Mouse (Mus musculus) kidney, embryonic 16.5 days (tissue): ENCODE data around the gene 4931409K22Rik. TPM values are rescaled to one million over a fixed set of nuclear protein-coding genes. Genes with fewer than 3 reads are reported as not detected.
A peak's percentile ranks its signal among the peaks of the same experiment; 100 is the strongest.

ENCODE experiments used
- ATAC-seq: fragments of 200-750 bp; cut with Nextera tagmentation; 2 replicates; pipeline ENCODE4 v1.8.0; 2017; ENCODE audit warnings: moderate TSS enrichment; ENCODE audit not compliant: low FRiP score, low TSS enrichment
- H3K27ac ChIP-seq: fragments of 300-500 bp; sonication (generic); 2 replicates; pipeline ENCODE4 v1.5.1; 2014; ENCODE audit warnings: low read length
- H3K27me3 ChIP-seq: fragments of 300-500 bp; sonication (generic); 2 replicates; pipeline ENCODE4 v1.6.1; 2014; ENCODE audit warnings: low read length, control low read depth, mixed read lengths; ENCODE audit not compliant: insufficient read depth
- H3K36me3 ChIP-seq: fragments of 300-500 bp; sonication (generic); 2 replicates; pipeline ENCODE4 v1.6.1; 2014; ENCODE audit warnings: low read length, control low read depth, mixed read lengths; ENCODE audit not compliant: insufficient read depth
- H3K4me1 ChIP-seq: fragments of 300-500 bp; sonication (generic); 2 replicates; pipeline ENCODE4 v1.6.1; 2014; ENCODE audit warnings: low read length, control low read depth, mixed read lengths; ENCODE audit not compliant: insufficient read depth
- H3K4me2 ChIP-seq: fragments of 300-500 bp; sonication (generic); replicated peaks from 2 replicates; pipeline ENCODE4 v1.6.1; 2014; ENCODE audit warnings: low read depth, low read length
- H3K4me3 ChIP-seq: fragments of 300-500 bp; sonication (generic); 2 replicates; pipeline ENCODE4 v1.5.1; 2014; ENCODE audit warnings: mild to moderate bottlenecking, low read length
- H3K9ac ChIP-seq: fragments of 300-500 bp; sonication (generic); replicated peaks from 2 replicates; pipeline ENCODE4 v1.6.1; 2014; ENCODE audit warnings: low read length
- H3K9me3 ChIP-seq: fragments of 300-500 bp; sonication (generic); 2 replicates; pipeline ENCODE4 v1.6.1; 2016; ENCODE audit warnings: low read length, control low read depth
- WGBS: fragments of 180-500 bp; shearing (Covaris S2); extraction: QIAGEN DNeasy Blood & Tissue Kit; methylation state at CpG from one replicate; pipeline ENCODE4 v1.1.7; 2014; 5-methylcytosine and 5-hydroxymethylcytosine counted together
- polyA plus RNA-seq: library from polyadenylated mRNA; unstranded; fragments of >200 nt; fragmentation: Nextera tagmentation; extraction: Ambion mirVana; gene quantifications from 2 replicates; pipeline ENCODE4 v1.2.1, GENCODE M21; 2015

Gene 4931409K22Rik
- polyA plus RNA-seq, 1 experiment from 2014 or later, result 0.16 TPM

DNA sequence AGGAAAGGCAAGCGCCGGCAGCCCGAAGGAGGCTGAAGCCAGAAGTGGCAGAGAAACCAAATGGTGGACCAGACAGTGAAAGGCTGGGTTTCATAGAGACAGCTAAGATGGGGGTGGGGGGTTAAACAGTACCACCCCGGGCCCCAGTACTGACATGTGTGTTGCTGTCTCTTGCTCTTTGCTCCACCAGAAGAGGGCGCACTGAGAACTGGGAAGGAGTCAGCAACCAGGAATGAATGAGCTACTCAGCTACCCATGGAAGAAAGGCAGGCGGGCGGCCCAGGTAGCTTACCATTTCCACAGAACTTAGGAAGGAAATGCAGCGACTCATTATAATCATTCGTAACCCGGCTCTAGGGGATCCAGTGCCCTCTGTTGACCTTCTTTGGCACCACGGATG is 46.0 kb downstream of the 4931409K22Rik start:
- Histone ChIP-seq H3K27ac (no peak overlapping the region), H3K4me2 (no peak overlapping the region), H3K9me3 (peaks cover 4% of the 10 kb centered on the region; the same call in 1 of the 2 replicates), H3K36me3 (no peaks in the 10 kb centered on the region), H3K4me3 (no peak overlapping the region), H3K9ac (no peak overlapping the region), H3K27me3 (peaks cover 10% of the 10 kb centered on the region; the same call in 1 of the 2 replicates), H3K4me1 (peaks cover 9% of the 10 kb centered on the region)
- WGBS, result 43% methylated on average over 11 of the region's 11 CpGs
- ATAC-seq, result no peak

GRCm38 (mm10) chr5:24508406-24508805 is 48.2 kb downstream of the 4931409K22Rik start:
- 92% methylated on average over 7 of the region's 7 CpGs for WGBS
- H3K4me1 ChIP-seq, result peaks cover 9% of the 10 kb centered on the region
- peaks cover 16% of the 10 kb centered on the region for H3K27me3 ChIP-seq
- no peak for ATAC-seq
- no peak overlapping the region for H3K9ac ChIP-seq
- no peaks in the 10 kb centered on the region for H3K36me3 ChIP-seq
- no peak overlapping the region for H3K4me3 ChIP-seq
- no peak overlapping the region for H3K27ac ChIP-seq
- no peak overlapping the region for H3K4me2 ChIP-seq
- H3K9me3 ChIP-seq, result peaks cover 4% of the 10 kb centered on the region; the same call in 1 of the 2 replicates

DNA sequence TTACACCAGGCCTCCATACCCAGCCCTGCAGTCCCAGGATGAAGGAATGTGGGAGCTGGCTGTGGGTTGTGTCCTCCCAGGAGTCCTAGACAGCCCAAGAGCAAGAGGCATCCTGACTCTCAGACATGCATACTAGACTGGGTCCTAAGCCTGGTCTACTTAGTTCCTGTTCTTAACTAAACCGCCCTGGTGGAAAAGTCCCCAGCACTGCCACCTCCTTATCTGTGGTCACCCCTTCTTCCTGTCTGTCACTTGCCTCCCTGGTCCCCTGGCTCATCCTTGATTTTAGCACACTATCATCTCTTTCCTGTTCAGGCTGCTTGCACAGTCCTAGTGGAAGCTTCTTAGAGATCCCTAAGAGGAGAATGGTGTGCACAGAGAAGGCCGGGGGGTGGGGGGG is 51.1 kb downstream of the 4931409K22Rik start:
- Histone ChIP-seq H3K9ac (no peak overlapping the region), H3K4me1 (no peaks in the 10 kb centered on the region; the same call in 1 of the 2 replicates), H3K4me3 (no peak overlapping the region), H3K9me3 (peaks cover 4% of the 10 kb centered on the region; the same call in 1 of the 2 replicates), H3K27ac (no peak overlapping the region), H3K4me2 (no peak overlapping the region), H3K27me3 (peaks cover 16% of the 10 kb centered on the region), H3K36me3 (peaks cover 15% of the 10 kb centered on the region)
- WGBS, result 57% methylated on average over 2 of the region's 2 CpGs
- no peak for ATAC-seq

- H3K27me3 ChIP-seq, result peaks cover 16% of the 10 kb centered on the region
- H3K27ac ChIP-seq, result no peak overlapping the region
- peaks cover 7% of the 10 kb centered on the region for H3K4me1 ChIP-seq
- no peak overlapping the region for H3K4me2 ChIP-seq
- no peak overlapping the region for H3K9ac ChIP-seq
- no peak for ATAC-seq
- H3K9me3 ChIP-seq, result no peaks in the 10 kb centered on the region
- H3K36me3 ChIP-seq, result peaks cover 35% of the 10 kb centered on the region
- H3K4me3 ChIP-seq, result no peak overlapping the region
- WGBS, result 67% methylated on average over 4 of the region's 4 CpGs
Observed at GRCm38 (mm10) chr5:24502786-24503185, 53.8 kb downstream of the 4931409K22Rik start.

- Histone ChIP-seq H3K27me3 (peaks cover 13% of the 10 kb centered on the region), H3K36me3 (peaks cover 40% of the 10 kb centered on the region), H3K9ac (no peak overlapping the region), H3K4me3 (no peak overlapping the region), H3K27ac (no peak overlapping the region), H3K4me2 (no peak overlapping the region), H3K9me3 (no peaks in the 10 kb centered on the region), H3K4me1 (peaks cover 7% of the 10 kb centered on the region)
- no peak for ATAC-seq
- 88% methylated on average over 11 of the region's 11 CpGs for WGBS
Observed at GRCm38 (mm10) chr5:24500851-24501250, 55.8 kb downstream of the 4931409K22Rik start.

- no peaks in the 10 kb centered on the region for H3K9me3 ChIP-seq
- H3K4me3 ChIP-seq, result no peak overlapping the region
- 52% methylated on average over 10 of the region's 10 CpGs for WGBS
- no peak overlapping the region for H3K9ac ChIP-seq
- peak; percentile 8; the same call in 1 of the 2 replicates for ATAC-seq
- no peak overlapping the region for H3K4me2 ChIP-seq
- H3K27me3 ChIP-seq, result peaks cover under 1% of the 10 kb centered on the region
- H3K4me1 ChIP-seq, result peaks cover 7% of the 10 kb centered on the region
- H3K27ac ChIP-seq, result no peak overlapping the region
- peaks cover 46% of the 10 kb centered on the region for H3K36me3 ChIP-seq
Observed at GRCm38 (mm10) chr5:24499113-24499512, 57.5 kb downstream of the 4931409K22Rik start.

DNA sequence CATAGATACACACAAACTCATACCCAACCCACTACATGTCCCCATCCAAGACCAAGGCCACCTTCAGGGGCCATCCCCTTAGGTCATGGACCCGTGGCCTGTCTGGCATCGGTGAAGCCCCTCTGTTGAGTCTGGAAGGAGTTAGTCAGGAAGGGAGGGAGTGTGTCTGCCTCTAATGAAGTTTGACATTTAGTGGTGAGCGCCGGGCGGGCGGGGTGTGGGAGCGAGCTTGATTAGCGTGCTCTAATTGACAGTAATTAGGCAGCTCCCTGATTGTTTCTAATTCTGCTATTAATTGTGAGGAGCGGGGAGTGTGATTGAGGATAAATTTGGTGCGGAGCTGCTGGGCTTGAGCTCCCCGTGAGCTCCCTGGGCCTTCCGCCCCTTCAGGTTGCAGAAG is 59.1 kb downstream of the 4931409K22Rik start:
- Histone ChIP-seq H3K27ac (no peak overlapping the region), H3K36me3 (peaks cover 55% of the 10 kb centered on the region), H3K4me2 (no peak overlapping the region), H3K9ac (no peak overlapping the region), H3K27me3 (no peaks in the 10 kb centered on the region), H3K9me3 (no peaks in the 10 kb centered on the region), H3K4me3 (no peak overlapping the region), H3K4me1 (peaks cover 7% of the 10 kb centered on the region; the same call in 1 of the 2 replicates)
- ATAC-seq, result no peak
- WGBS, result 72% methylated on average over 12 of the region's 12 CpGs

DNA sequence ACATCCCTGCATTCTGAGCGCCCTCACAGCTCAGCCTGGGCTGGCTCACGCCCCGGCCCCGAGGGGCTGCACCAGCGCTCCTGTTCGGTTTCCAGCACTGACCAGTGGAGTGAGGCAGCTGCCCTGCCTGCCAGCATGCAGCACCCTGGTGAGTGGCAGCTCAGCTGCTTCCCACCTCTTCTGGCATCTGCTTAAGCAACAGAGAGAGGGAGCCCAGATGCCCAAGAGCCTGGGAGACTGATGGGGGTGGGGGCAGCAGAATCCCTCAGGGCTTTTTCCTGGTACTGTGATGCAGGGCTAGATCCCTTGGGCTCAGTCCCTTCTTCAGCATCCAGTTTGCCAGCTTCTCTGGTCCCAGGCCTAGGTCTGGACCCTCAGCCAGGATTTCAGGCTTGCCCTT is 59.9 kb downstream of the 4931409K22Rik start:
- H3K9me3 ChIP-seq, result no peaks in the 10 kb centered on the region
- no peak overlapping the region for H3K27ac ChIP-seq
- peaks cover 58% of the 10 kb centered on the region for H3K36me3 ChIP-seq
- no peaks in the 10 kb centered on the region for H3K27me3 ChIP-seq
- H3K4me1 ChIP-seq, result peaks cover 7% of the 10 kb centered on the region; the same call in 1 of the 2 replicates
- WGBS, result 55% methylated on average over 6 of the region's 6 CpGs
- H3K4me2 ChIP-seq, result no peak overlapping the region
- H3K9ac ChIP-seq, result no peak overlapping the region
- no peak overlapping the region for H3K4me3 ChIP-seq
- ATAC-seq, result 0 out of 2 replicates have a peak, but pooled peaks have one; percentile 27

DNA sequence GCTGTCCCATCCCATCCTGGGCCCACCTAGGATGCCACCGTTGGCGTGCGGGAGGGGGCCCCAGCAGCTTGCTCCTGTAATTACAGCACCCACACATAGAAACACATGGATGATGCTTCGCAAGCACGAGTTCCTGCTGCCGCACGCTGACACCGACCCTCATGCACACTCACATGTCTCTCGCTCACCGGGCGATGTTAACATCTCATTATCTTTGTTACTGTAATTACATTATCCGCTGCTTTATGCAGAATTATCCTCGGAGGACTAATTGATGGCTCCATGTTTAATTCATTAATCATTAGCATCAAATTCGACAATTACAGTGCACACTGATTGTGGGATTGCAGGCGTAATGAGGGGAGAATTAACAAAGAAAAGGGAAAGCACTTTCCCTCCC is 61.6 kb downstream of the 4931409K22Rik start:
- 93% methylated on average over 15 of the region's 15 CpGs for WGBS
- H3K36me3 ChIP-seq, result peaks cover 51% of the 10 kb centered on the region

More for the DNA sequence above, 61.6 kb downstream of the 4931409K22Rik start:
- H3K27me3 ChIP-seq, result no peaks in the 10 kb centered on the region
- ATAC-seq, result no peak
- no peak overlapping the region for H3K4me2 ChIP-seq
- no peaks in the 10 kb centered on the region for H3K9me3 ChIP-seq
- peaks cover 7% of the 10 kb centered on the region; the same call in 1 of the 2 replicates for H3K4me1 ChIP-seq
- no peak overlapping the region for H3K4me3 ChIP-seq
- H3K27ac ChIP-seq, result no peak overlapping the region
- H3K9ac ChIP-seq, result no peak overlapping the region
